ENCODE assay signal across 15 mouse cellular contexts in the genomic region with DNA sequence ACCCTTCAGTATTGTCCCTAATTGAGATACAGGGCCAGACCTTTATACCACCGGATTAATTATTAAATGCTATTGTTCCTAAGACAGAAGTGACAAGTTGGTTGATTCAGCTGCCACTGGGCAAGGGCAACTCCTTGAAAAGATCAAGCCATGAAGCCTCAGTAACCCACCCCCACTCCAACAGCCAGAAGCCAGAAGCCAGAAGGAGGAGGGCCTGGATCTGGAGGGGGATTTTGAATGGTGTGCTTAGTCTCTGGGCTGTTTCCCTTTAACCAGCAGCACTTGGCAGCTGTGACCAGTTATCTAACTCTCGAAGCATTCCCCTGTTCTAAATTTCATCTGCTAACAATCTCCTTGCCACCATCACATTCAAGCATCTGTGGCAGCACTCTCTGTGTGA.
DNase-seq lines count a peak whose midpoint lies in the region; ATAC-seq lines count a peak whose summit lies in the region.
"Had no signal": no experiment of that assay in that cellular context is flagged by ENCODE, and none has a peak within 500 bp of the region (broad histone marks: within the 10 kb centered on the region; RNA-seq: fewer than 3 reads in every experiment).

No protein-coding gene starts in this region.

- ATAC-seq in forebrain, embryonic 14.5 days: peak; percentile 40; the same call in 1 of the 2 replicates
- no peak for ATAC-seq in forebrain, embryonic 11.5 days (replicated peaks; ENCODE audit: low FRiP score)
- ATAC-seq in embryonic facial prominence, embryonic 12.5 days (ENCODE audit: insufficient number of reproducible peaks, insufficient read depth, low FRiP score, low TSS enrichment): peak; percentile 28; the same call in 1 of the 2 replicates
- ATAC-seq: midbrain, embryonic 16.5 days had no signal

- no peak for DNase-seq in forebrain, embryonic 14.5 days (ENCODE audit: low spot score)
- no peak for DNase-seq in forebrain, embryonic 11.5 days (ENCODE audit: low spot score)
- DNase-seq in left cerebral cortex, postnatal 14 days (ENCODE audit: low spot score in 2 of 2): peak; percentile 8 to 56
- DNase-seq in left cerebral cortex, postnatal 10 days (ENCODE audit: extremely low spot score in 1 of 2, low spot score in 2 of 2): no peak
- DNase-seq in retina, embryonic 14.5 days (ENCODE audit: low spot score): peak; percentile 51
- DNase-seq in gastrocnemius, postnatal 36 days: no peak
- DNase-seq in heart, postnatal 25 days (ENCODE audit: low spot score): no peak
- DNase-seq: cerebellum, postnatal 14 days; gastrocnemius, postnatal 14 days; kidney, postnatal 36 days; left cerebral cortex, postnatal 4 days; thymus, adult 18-20 months had no signal

- 50% methylated on average over 2 of the region's 2 CpGs for WGBS in forebrain, embryonic 14.5 days
- 53% methylated on average over 2 of the region's 2 CpGs for WGBS in forebrain, embryonic 11.5 days
- 34% methylated on average over 2 of the region's 2 CpGs for WGBS in embryonic facial prominence, embryonic 12.5 days

- H3K9me3 ChIP-seq in forebrain, embryonic 14.5 days (replicated peaks; ENCODE audit: control insufficient read depth, low read length): no peaks in the 10 kb centered on the region
- H3K9me3 ChIP-seq in forebrain, embryonic 11.5 days (ENCODE audit: control insufficient read depth, low read length): no peaks in the 10 kb centered on the region
- no peaks in the 10 kb centered on the region for H3K9me3 ChIP-seq in embryonic facial prominence, embryonic 12.5 days
- H3K9me3 ChIP-seq: neural tube, embryonic 13.5 days had no signal

- intact Hi-C loops in left cerebral cortex, postnatal 14 days (cut with DNase I): no loop called here
- intact Hi-C loops in left cerebral cortex, postnatal 10 days (cut with DNase I): no loop called here
- intact Hi-C loops in gastrocnemius, postnatal 36 days (cut with DNase I): no loop called here
- intact Hi-C loops in heart, postnatal 25 days (cut with DNase I): no loop called here

- H3K9ac ChIP-seq in forebrain, embryonic 14.5 days (ENCODE audit: low read length): no peak overlapping the region
- H3K9ac ChIP-seq in forebrain, embryonic 11.5 days (ENCODE audit: low read length): no peak overlapping the region
- H3K9ac ChIP-seq in embryonic facial prominence, embryonic 12.5 days: no peak overlapping the region
- H3K9ac ChIP-seq: neural tube, embryonic 13.5 days had no signal

- peaks cover 15% of the 10 kb centered on the region for H3K4me1 ChIP-seq in forebrain, embryonic 14.5 days (ENCODE audit: control insufficient read depth, insufficient read depth, low read length)
- H3K4me1 ChIP-seq in forebrain, embryonic 11.5 days (replicated peaks; ENCODE audit: control insufficient read depth, insufficient read depth, low read length): peaks cover 3% of the 10 kb centered on the region; the same call in 1 of the 2 replicates
- peaks cover 21% of the 10 kb centered on the region for H3K4me1 ChIP-seq in embryonic facial prominence, embryonic 12.5 days

- no peak overlapping the region for H3K4me2 ChIP-seq in forebrain, embryonic 14.5 days (ENCODE audit: low read length)
- H3K4me2 ChIP-seq in forebrain, embryonic 11.5 days (ENCODE audit: low read depth, low read length, severe bottlenecking): no peak overlapping the region
- H3K4me2 ChIP-seq in embryonic facial prominence, embryonic 12.5 days (replicated peaks): no peak overlapping the region
- H3K4me2 ChIP-seq: neural tube, embryonic 13.5 days had no signal

- no peaks in the 10 kb centered on the region for H3K36me3 ChIP-seq in forebrain, embryonic 14.5 days (ENCODE audit: control insufficient read depth, insufficient read depth, low read length)
- no peaks in the 10 kb centered on the region for H3K36me3 ChIP-seq in forebrain, embryonic 11.5 days (ENCODE audit: control insufficient read depth, insufficient read depth, low read length)
- no peaks in the 10 kb centered on the region for H3K36me3 ChIP-seq in embryonic facial prominence, embryonic 12.5 days
- H3K36me3 ChIP-seq: neural tube, embryonic 13.5 days had no signal

- no peak overlapping the region for H3K4me3 ChIP-seq in forebrain, embryonic 14.5 days (ENCODE audit: low read depth, low read length)
- H3K4me3 ChIP-seq in forebrain, embryonic 11.5 days (ENCODE audit: low read depth, low read length): no peak overlapping the region
- H3K4me3 ChIP-seq in embryonic facial prominence, embryonic 12.5 days: no peak overlapping the region
- H3K4me3 ChIP-seq: neural tube, embryonic 13.5 days had no signal

- H3K27ac ChIP-seq in forebrain, embryonic 14.5 days (ENCODE audit: low read depth, low read length): no peak overlapping the region
- H3K27ac ChIP-seq in forebrain, embryonic 11.5 days (ENCODE audit: low read depth, low read length): no peak overlapping the region
- peak overlapping the region; percentile 75; the same call in 1 of the 2 replicates for H3K27ac ChIP-seq in embryonic facial prominence, embryonic 12.5 days
- H3K27ac ChIP-seq: neural tube, embryonic 13.5 days had no signal

- H3K27me3 ChIP-seq in forebrain, embryonic 14.5 days (replicated peaks; ENCODE audit: control insufficient read depth, insufficient read depth, low read length): no peaks in the 10 kb centered on the region
- no peaks in the 10 kb centered on the region; the same call in 1 of the 2 replicates for H3K27me3 ChIP-seq in forebrain, embryonic 11.5 days (ENCODE audit: control insufficient read depth, insufficient read depth, low read length)
- H3K27me3 ChIP-seq in embryonic facial prominence, embryonic 12.5 days: no peaks in the 10 kb centered on the region
- H3K27me3 ChIP-seq: neural tube, embryonic 13.5 days had no signal

Comparison
In these comparisons a context has a peak if more than half of its experiments do, and no peak if none do; other contexts are left out.
1. DNase-seq: peak in left cerebral cortex, postnatal 14 days (2 of 2) and retina, embryonic 14.5 days (single experiment); none in forebrain, embryonic 14.5 days (single experiment), forebrain, embryonic 11.5 days (single experiment), left cerebral cortex, postnatal 10 days (0 of 2), gastrocnemius, postnatal 36 days (0 of 2) and heart, postnatal 25 days (single experiment).